In the genomic region with DNA sequence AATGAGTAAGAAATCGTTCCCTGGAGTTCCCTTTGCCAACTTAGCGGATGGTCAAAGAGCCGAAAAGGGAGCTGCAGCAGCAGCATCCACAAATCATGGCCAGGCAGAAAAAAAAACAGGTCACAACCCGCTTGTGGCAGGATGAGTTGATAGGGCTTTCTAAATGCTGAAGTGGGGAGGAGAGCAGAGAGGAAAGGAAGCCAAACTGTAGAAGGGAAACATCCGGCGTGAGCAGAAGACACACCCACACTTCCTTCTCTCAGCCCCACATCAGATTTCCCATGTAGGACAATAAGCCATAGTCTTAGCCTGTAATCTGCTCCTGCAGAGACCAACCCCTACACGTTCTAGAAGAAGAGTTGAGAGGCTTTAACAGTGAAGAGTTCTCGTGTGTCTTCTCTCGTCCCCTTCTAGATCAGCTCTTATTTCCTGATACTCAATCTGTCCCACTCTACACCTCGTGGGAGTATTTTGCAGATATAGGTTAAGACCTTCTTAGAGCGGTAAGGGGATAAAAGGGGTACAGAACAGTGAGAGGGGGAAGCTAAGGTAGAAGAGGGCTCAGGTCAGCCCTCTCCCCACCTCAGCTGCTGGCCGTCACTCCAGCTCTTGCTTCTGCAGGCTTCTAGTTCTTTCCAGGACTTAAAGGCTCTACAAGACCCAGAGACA, we compare ENCODE assay signal across 17 mouse cellular contexts. TPM values are rescaled to one million over a fixed set of nuclear protein-coding genes. Genes with fewer than 3 reads are reported as not detected.
DNase-seq lines count a peak whose midpoint lies in the region; ATAC-seq and TF ChIP-seq lines count a peak whose summit lies in the region.
"Had no signal": no experiment of that assay in that cellular context is flagged by ENCODE, and none has a peak within 500 bp of the region (broad histone marks: within the 10 kb centered on the region; RNA-seq: fewer than 3 reads in every experiment).

No protein-coding gene starts in this region.

- no peak for TF ChIP-seq CTCF in spleen, adult 2 months (IDR thresholded peaks at IDR 0.05; ENCODE audit: extremely low read depth, insufficient read depth, insufficient read length, insufficient replicate concordance)

- no peaks in the 10 kb centered on the region for H3K9me3 ChIP-seq in heart, embryonic 12.5 days (replicated peaks)
- H3K9me3 ChIP-seq: embryonic facial prominence, embryonic 15.5 days; neural tube, embryonic 13.5 days had no signal

- H3K27me3 ChIP-seq in heart, embryonic 12.5 days (replicated peaks) = no peaks in the 10 kb centered on the region
- no peaks in the 10 kb centered on the region for H3K27me3 ChIP-seq in spleen, adult 2 months (ENCODE audit: control insufficient read depth, insufficient read depth, low read length)
- H3K27me3 ChIP-seq: embryonic facial prominence, embryonic 15.5 days; neural tube, embryonic 13.5 days had no signal

- TF ChIP-seq POLR2A in spleen, adult 2 months (IDR thresholded peaks at IDR 0.05; ENCODE audit: low read depth, low read length) = no peak

- 61% methylated on average over 12 of the region's 12 CpGs for whole genome bisulfite sequencing in heart, embryonic 12.5 days
- WGBS in spleen, adult 2 months = 41% methylated on average over 12 of the region's 12 CpGs

- H3K36me3 ChIP-seq in heart, embryonic 12.5 days = no peaks in the 10 kb centered on the region
- no peaks in the 10 kb centered on the region for H3K36me3 ChIP-seq in spleen, adult 2 months (ENCODE audit: control insufficient read depth, insufficient read depth, low read length)
- H3K36me3 ChIP-seq: embryonic facial prominence, embryonic 15.5 days; neural tube, embryonic 13.5 days had no signal

- DNase-seq in heart, adult 18-20 months = peak; percentile 20 to 23
- DNase-seq in spleen, adult 2 months (ENCODE audit: low read depth in 1 of 2, low spot score in 2 of 2) = peak in 1 of 2 experiments; percentile 4
- DNase-seq in spleen, postnatal 10 days (ENCODE audit: low spot score in 2 of 2) = no peak
- DNase-seq in natural killer cell, adult 2 months (ENCODE audit: low spot score in 2 of 2) = peak; percentile 3 to 7
- no peak for DNase-seq in urinary bladder, adult 18-20 months (ENCODE audit: low spot score in 2 of 2)
- no peak for DNase-seq in frontal cortex, postnatal 10 days (ENCODE audit: low spot score in 2 of 2)
- DNase-seq: cerebellum, adult 11-12 months; heart, postnatal 10 days; kidney, postnatal 10 days; lung, postnatal 36 days had no signal

- ATAC-seq in heart, embryonic 12.5 days (ENCODE audit: insufficient number of reproducible peaks, low FRiP score) = no peak
- no peak for ATAC-seq in megakaryocyte, adult 5-6 weeks (ENCODE audit: poor library complexity, severe bottlenecking)
- ATAC-seq: forebrain, embryonic 14.5 days; hindbrain, embryonic 16.5 days; midbrain, embryonic 16.5 days had no signal

- H3K4me2 ChIP-seq in heart, embryonic 12.5 days = no peak overlapping the region
- H3K4me2 ChIP-seq: embryonic facial prominence, embryonic 15.5 days; neural tube, embryonic 13.5 days had no signal

- no peak overlapping the region for H3K9ac ChIP-seq in heart, embryonic 12.5 days
- H3K9ac ChIP-seq: embryonic facial prominence, embryonic 15.5 days; neural tube, embryonic 13.5 days had no signal

- no peak overlapping the region for H3K27ac ChIP-seq in heart, embryonic 12.5 days (ENCODE audit: poor library complexity, severe bottlenecking)
- peak overlapping the region; percentile 55 for H3K27ac ChIP-seq in spleen, adult 2 months (ENCODE audit: insufficient read depth, low read length)
- H3K27ac ChIP-seq: embryonic facial prominence, embryonic 15.5 days; neural tube, embryonic 13.5 days had no signal

- no peak overlapping the region for H3K4me3 ChIP-seq in heart, embryonic 12.5 days
- H3K4me3 ChIP-seq in spleen, adult 2 months (ENCODE audit: extremely low read depth, insufficient read depth, insufficient read length) = no peak overlapping the region
- H3K4me3 ChIP-seq: embryonic facial prominence, embryonic 15.5 days; neural tube, embryonic 13.5 days had no signal

- peaks cover 17% of the 10 kb centered on the region for H3K4me1 ChIP-seq in heart, embryonic 12.5 days (replicated peaks)
- H3K4me1 ChIP-seq in spleen, adult 2 months (ENCODE audit: control insufficient read depth, insufficient read depth, insufficient read length) = no peaks in the 10 kb centered on the region

RNA-seq across cellular contexts. Expression of a gene that starts 29.5 kb away (rescaled TPM):
- 100 to 1,000 TPM; 108 to 118 TPM for total RNA-seq in heart, adult 18-20 months (2021)
- 0.64 and 2.3 TPM in 2 replicates for polyA plus RNA-seq in heart, embryonic 12.5 days (2016; fragmentation: Nextera tagmentation; extraction: Ambion mirVana)
- 3.2 and 7.8 TPM in 2 replicates for polyA plus RNA-seq in spleen, adult 2 months (2012; rRNA removed)
- total RNA-seq in megakaryocyte, adult 5-6 weeks (2015) = 15.1 and 15.7 TPM in 2 replicates
- total RNA-seq in megakaryocyte, adult 5-6 weeks (2017) = 18.9 and 21.2 TPM in 2 replicates

Comparison
In these comparisons a context has a peak if more than half of its experiments do, and no peak if none do; other contexts are left out.
1. DNase-seq: peak in heart, adult 18-20 months (2 of 2) and natural killer cell, adult 2 months (2 of 2); none in spleen, postnatal 10 days (0 of 2), urinary bladder, adult 18-20 months (0 of 2) and frontal cortex, postnatal 10 days (0 of 2).
2. RNA of a gene that starts 29.5 kb away (total RNA-seq): 108 to 118 TPM in heart, adult 18-20 months; 15.1 to 21.2 TPM in megakaryocyte, adult 5-6 weeks; every median in the first group is over 4 times any median in the second.